Mouse (Mus musculus) gastrocnemius, postnatal 36 days (tissue): ENCODE measurements around the gene Cabin1. TPM values are rescaled to one million over a fixed set of nuclear protein-coding genes. Genes with fewer than 3 reads are reported as not detected.

Experiments
- DNase-seq, 2 experiments: peaks; one replicate each; pipeline ENCODE4 v3.0.0; 2022
- intact Hi-C: fragments of 180-260 bp; cut with DNase I; formaldehyde crosslinking; loops from one replicate; pipeline ENCODE4 v1.15.1; 2025
- long read RNA-seq, 2 experiments: library from polyadenylated mRNA; stranded (forward); transcript quantifications; one replicate each; pipeline ENCODE4 v2.0.0; 2021
- total RNA-seq, 2 experiments: library from RNA; stranded (reverse); gene quantifications; 2 replicates each; pipeline ENCODE4 v1.2.3; 2021

Gene Cabin1
- total RNA-seq: 1 to 10 TPM; 7.3 to 8.7 TPM
- long read RNA-seq, experiment 1, partial matches to known transcripts: 3 of 23 reads
- long read RNA-seq, experiment 1, other reads (novel, unspliced or antisense): 19 of 23 reads
- long read RNA-seq, experiment 2, partial matches to known transcripts: 3 of 12 reads
- long read RNA-seq, experiment 2, other reads (novel, unspliced or antisense): 9 of 12 reads

- peak; percentile 91 to 95 for DNase-seq
- intact Hi-C loops: no loop called here
Observed at GRCm38 (mm10) chr10:75763682-75764518, at the start of gene Cabin1. Cabin1 (minus strand) TSS chr10:75764341.

DNA sequence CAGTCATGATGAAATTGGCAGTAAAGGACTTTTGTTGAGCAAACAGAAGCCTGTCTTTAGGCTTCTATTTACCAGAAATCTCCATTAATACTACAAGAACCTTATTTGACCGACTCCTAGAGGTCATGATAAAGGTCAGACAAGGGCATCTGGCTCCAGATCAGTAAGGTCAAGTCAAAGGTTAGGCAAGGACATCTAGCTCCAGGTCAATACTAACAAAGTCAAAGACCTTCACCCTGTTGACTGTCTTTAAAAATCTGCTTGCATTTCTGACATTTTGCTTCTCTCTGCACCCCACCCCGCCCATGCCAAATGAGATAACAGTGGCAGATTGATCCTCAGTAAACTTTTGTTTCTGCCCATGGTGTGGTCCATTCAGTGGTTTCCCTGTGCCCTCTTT is 40.1 kb upstream of the Cabin1 start:
- no peak for DNase-seq

DNA sequence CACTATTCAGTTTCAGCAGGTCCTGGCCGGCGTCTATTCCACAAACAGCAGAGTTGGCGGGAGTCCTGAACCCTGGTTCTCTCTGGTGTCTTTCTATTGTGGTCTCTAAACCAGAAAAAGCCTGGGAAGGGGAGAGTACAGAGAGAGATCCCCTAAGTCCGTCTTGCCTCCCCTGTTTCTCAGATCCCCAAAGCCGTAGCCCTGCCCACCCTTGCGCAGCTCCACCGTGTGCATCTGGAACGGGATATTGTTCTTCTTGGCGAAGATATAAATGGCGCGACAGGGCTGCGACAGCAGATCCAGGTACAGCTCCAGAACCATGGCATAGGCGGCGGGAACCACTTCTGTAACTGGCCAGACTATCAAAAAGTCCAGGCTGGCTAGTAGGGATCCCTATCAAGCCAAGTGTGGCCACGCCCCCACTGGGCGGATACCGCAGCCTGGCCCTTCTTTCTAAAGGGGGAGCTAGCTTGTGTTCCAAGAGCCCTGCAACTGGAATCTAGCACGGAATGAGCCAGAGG is 34.1 kb upstream of the Cabin1 start, which contains the start of gene Gstt1:
Gene Gstt1 (minus strand): TSS at position 409 of the 521 bp plus-strand sequence.
- DNase-seq: peak; percentile 64 to 70
- intact Hi-C loops: no loop called here

More for the DNA sequence above, 40.1 kb upstream of the Cabin1 start:
- intact Hi-C loops: no loop called here

GRCm38 (mm10) chr10:75797619-75798175 is 33.6 kb upstream of the Cabin1 start:
- intact Hi-C loops: no loop called here
- DNase-seq: peak; percentile 49 to 66

GRCm38 (mm10) chr10:75796731-75797516 is 32.8 kb upstream of the Cabin1 start:
- DNase-seq: no peak
- intact Hi-C loops: no loop called here

- intact Hi-C loops: no loop called here
- no peak for DNase-seq
Observed at GRCm38 (mm10) chr10:75794880-75795279, 30.7 kb upstream of the Cabin1 start.

- DNase-seq: no peak
- intact Hi-C loops: no loop called here
Observed at GRCm38 (mm10) chr10:75790773-75791172, 26.6 kb upstream of the Cabin1 start.

DNA sequence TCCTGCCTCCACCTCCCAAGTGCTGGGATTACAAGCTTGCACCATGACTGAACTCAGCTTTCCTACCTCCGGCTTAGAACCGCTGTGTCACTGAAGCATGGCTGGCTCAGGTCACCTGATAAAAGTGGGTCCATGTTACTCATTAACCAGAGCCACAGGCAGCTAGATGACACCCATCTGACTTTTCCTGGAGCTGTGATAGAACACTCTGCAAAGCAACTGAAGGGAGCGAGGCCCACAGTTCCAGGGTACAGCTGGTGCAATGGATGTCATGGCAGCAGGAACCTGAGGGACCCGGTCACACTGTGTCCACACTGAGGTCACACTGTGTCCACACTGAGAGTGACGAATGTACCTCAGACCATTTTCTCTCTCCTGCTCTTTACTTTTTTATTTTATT is 25.7 kb upstream of the Cabin1 start:
- DNase-seq: no peak
- intact Hi-C loops: no loop called here

DNA sequence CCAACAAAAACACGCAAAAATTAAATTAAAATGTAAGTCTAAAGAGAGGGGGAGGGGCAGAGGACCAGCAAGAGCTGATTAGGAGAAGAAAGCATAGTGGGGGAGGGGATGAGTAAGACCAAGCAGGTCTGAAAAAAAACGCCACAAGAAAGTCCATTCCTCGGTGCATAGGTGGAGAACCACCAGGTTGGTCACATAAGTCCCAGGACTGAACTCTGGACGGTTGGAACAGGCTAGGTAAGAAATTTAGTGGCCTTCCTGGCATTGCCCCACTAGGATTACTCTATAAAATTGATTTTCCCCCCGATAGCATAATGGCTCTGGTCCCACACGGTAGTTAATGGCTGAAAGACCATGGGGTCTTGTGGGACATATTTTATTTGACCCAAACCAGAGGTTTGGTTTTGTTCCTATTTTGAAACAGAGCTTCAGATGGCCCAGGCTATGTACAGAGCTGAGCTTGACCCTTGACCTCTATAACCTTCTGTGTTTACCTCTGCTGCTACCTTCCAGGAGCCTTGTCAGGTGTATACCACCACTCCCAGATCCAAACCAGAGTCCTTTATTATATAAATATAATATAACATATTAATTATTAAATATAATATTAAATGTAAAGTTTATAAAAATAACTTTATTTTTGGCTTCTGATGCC is 25.1 kb upstream of the Cabin1 start:
- DNase-seq: no peak
- intact Hi-C loops: no loop called here

GRCm38 (mm10) chr10:75788277-75788676 is 24.1 kb upstream of the Cabin1 start:
- intact Hi-C loops: no loop called here
- DNase-seq: no peak

DNA sequence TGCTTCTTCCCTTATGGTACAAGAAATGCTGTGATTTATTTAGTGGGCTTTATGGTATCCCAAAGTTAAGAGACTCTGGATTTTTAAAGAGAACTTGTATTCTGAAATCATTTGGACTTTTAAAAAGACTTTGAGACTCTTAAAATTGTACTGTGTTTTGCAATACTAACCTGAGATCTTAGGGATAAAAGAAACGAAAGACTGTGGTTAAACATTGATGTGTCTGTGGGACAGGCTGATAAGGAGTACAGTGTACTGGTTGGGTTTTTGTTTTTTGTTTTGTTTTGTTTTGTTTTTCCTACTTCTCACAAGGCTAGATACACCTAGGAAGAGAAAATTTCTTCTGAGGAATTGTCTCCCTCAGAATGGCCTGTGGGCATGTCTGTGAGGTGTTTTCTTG is 21.3 kb upstream of the Cabin1 start:
- no peak for DNase-seq
- intact Hi-C loops: no loop called here

- DNase-seq: peak; percentile 54 to 65
- intact Hi-C loops: no loop called here
Observed at GRCm38 (mm10) chr10:75780769-75781578, 16.8 kb upstream of the Cabin1 start, which contains the start of the genes Gm20441 and Gstt3. Gm20441 (minus strand) TSS chr10:75780954. Gstt3 (minus strand) TSS chr10:75781414.

GRCm38 (mm10) chr10:75779206-75780174 is 15.3 kb upstream of the Cabin1 start:
- intact Hi-C loops: no loop called here
- DNase-seq: no peak

GRCm38 (mm10) chr10:75777885-75778284 is 13.7 kb upstream of the Cabin1 start:
- intact Hi-C loops: no loop called here
- DNase-seq: no peak

DNA sequence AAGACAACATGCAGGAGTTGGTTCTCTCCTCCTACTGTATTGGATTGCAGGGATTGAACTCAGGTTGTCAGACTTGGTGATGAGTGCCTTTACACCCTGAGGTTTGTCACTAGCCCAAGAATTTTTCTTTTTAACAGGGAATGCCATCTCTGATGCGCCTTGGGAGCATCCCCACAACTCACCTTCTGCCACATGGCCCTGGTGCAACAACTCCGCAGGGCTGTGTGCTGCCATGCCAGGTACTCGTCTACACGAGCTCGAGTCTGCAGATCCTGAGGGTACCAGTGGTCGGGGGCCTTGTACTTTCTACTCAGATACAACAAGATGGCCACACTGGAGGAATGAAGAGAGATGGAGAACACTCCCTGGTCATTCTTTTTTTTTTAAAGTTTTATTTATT is 12.4 kb upstream of the Cabin1 start:
- DNase-seq: no peak
- intact Hi-C loops: no loop called here

GRCm38 (mm10) chr10:75774587-75774986 is 10.4 kb upstream of the Cabin1 start:
- intact Hi-C loops: no loop called here
- no peak for DNase-seq

DNA sequence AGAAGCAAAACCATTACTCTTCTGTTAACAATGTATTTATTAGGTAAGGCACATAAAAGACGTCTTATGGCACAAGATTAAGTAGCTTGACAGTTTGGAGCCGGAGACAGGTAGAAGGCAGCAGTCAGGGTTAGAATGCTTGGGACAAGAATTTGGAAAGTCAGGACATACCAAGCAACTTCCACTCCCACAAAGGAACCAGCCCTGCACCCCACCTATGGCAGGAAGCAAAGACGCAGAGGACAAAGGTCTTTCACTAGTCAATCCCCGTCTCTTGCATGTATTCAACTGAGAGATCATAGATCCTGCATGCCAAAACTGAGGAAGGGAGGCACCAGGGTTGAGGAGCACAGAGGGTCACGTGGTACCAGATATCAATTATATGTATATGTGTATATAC is 10.0 kb upstream of the Cabin1 start:
- no peak for DNase-seq
- intact Hi-C loops: no loop called here
